Mouse (Mus musculus) hindbrain, embryonic 11.5 days (tissue): ENCODE results near the gene Ribc2. TPM values are rescaled to one million over a fixed set of nuclear protein-coding genes. Genes with fewer than 3 reads are reported as not detected.
A peak's percentile ranks its signal among the peaks of the same experiment; 100 is the strongest.

Experiments
- ATAC-seq: fragments of 200-750 bp; cut with Nextera tagmentation; 2 replicates; pipeline ENCODE4 v1.8.0; 2017; ENCODE audit warnings: mild to moderate bottlenecking, moderate TSS enrichment, moderate library complexity; ENCODE audit not compliant: low FRiP score
- DNase-seq: peaks from one replicate; pipeline ENCODE4 v3.0.0-alpha.2; 2015; ENCODE audit warnings: low spot score
- H3K27ac ChIP-seq: fragments of 300-500 bp; sonication (generic); 2 replicates; pipeline ENCODE4 v1.5.1; 2014; ENCODE audit warnings: mild to moderate bottlenecking, low read depth, low read length
- H3K27me3 ChIP-seq: fragments of 300-500 bp; sonication (generic); 2 replicates; pipeline ENCODE4 v1.6.1; 2014; ENCODE audit warnings: mild to moderate bottlenecking, low read length, moderate library complexity, mixed read lengths; ENCODE audit not compliant: control insufficient read depth, insufficient read depth
- H3K36me3 ChIP-seq: fragments of 300-500 bp; sonication (generic); 2 replicates; pipeline ENCODE4 v1.6.1; 2014; ENCODE audit warnings: mild to moderate bottlenecking, low read length, moderate library complexity, mixed read lengths; ENCODE audit not compliant: control insufficient read depth, insufficient read depth
- H3K4me1 ChIP-seq: fragments of 300-500 bp; sonication (generic); replicated peaks from 2 replicates; pipeline ENCODE4 v1.6.1; 2014; ENCODE audit warnings: low read length, mixed read lengths; ENCODE audit not compliant: control insufficient read depth, insufficient read depth
- H3K4me2 ChIP-seq: fragments of 300-500 bp; sonication (generic); replicated peaks from 2 replicates; pipeline ENCODE4 v1.6.1; 2014; ENCODE audit warnings: mild to moderate bottlenecking, low read depth, low read length
- H3K4me3 ChIP-seq: fragments of 300-500 bp; sonication (generic); 2 replicates; pipeline ENCODE4 v1.5.1; 2014; ENCODE audit warnings: low read depth, low read length
- H3K9ac ChIP-seq: fragments of 300-500 bp; sonication (generic); 2 replicates; pipeline ENCODE4 v1.6.1; 2014; ENCODE audit warnings: low read depth, low read length
- H3K9me3 ChIP-seq: fragments of 300-500 bp; sonication (generic); 2 replicates; pipeline ENCODE4 v1.6.1; 2016; ENCODE audit warnings: low read length; ENCODE audit not compliant: control insufficient read depth
- WGBS: fragments of 180-500 bp; shearing (Covaris S2); extraction: QIAGEN DNeasy Blood & Tissue Kit; methylation state at CpG from one replicate; pipeline ENCODE4 v1.1.7; 2014; 5-methylcytosine and 5-hydroxymethylcytosine counted together
- polyA plus RNA-seq: library from polyadenylated mRNA; unstranded; fragments of >200 nt; fragmentation: Nextera tagmentation; extraction: Ambion mirVana; gene quantifications from 2 replicates; pipeline ENCODE4 v1.2.1, GENCODE M21; 2014

The Ribc2 gene
- polyA plus RNA-seq, result 0.82 and 0.96 TPM in 2 replicates

DNA sequence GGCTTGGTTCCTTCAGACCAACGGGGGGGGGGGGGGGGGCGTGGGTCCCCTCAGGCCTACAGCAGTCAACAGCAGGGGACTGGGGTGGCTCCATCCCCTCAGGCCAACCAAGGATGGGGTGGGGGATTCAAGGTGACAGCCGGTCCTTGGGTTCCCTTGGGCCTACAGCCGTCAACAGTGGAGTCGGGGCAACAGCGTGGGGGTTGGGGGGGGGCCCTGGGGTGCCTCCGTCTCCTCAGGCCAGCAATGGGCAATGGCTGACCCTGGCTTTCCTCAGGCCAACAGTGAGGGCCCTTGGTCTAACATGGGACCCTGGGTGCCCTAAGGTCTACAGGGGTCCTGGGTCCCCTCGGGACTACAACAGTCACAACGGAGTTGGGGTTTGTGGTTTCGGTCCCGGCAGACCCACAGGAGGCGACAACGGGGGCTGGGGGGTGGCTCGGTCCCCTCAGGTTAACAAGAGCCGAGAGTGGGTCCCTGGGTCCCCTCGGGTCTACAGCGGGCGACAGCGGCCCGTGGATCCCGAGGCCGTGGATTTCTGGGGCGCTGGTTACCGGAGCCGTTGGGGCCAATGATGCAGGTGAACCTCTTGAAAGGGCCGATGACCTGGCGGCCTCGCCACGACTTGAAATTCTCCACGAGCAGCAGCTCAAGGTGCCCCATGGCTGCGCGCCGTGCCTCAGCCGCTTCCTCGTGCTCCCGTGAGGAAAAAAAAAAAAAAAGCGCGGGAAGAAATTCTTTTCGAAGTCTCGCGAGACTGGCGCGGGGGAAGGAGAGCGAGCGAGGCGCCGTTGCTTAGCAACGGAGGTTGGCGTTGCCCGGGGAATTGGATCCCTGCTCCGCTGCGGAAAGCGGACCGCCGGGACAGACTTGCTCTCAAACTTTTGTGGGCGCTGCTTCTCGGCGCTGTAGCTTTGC is at the start of gene Ribc2, which contains the start of gene Smc1b:
Gene Ribc2, plus strand, starts transcription at position 804 of the 918 bp plus-strand sequence.
Gene Smc1b, minus strand, starts transcription at position 690 of the 918 bp plus-strand sequence.
- Histone ChIP-seq H3K27ac (no peak within 1 kb of the TSS), H3K9ac (no peak within 1 kb of the TSS)

DNA sequence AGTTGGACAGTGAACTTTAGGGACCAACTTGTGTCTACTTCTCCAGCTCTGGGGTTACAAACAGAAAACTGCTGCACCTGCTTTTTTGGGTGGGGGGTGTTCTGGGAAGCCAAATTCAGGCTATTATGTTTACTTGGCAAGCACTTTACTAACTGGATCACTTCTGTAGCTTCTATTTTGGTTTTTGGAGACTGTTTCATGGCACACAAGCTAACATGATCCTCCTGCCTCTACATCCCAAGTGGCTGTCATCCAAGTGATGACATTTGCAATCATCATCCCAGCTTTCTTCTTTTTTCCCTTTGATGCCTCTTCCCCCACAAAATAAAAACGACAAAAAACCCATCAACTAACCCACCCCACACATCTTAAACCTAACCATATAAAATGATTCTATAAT is 46.2 kb upstream of the Ribc2 start:
- 56% methylated on average over 1 of the region's 1 CpGs for WGBS
- H3K9ac ChIP-seq, result no peak overlapping the region

More for the DNA sequence above, at the start of gene Ribc2, which contains the start of gene Smc1b:
- peak within 1 kb of the TSS; percentile 34 for H3K4me2 ChIP-seq
- no peaks in the 10 kb centered on the region for H3K4me1 ChIP-seq
- 33% methylated on average over 51 of the region's 58 CpGs for WGBS
- peak within 1 kb of the TSS; percentile 26 for H3K4me3 ChIP-seq
- no peaks in the 10 kb centered on the region for H3K27me3 ChIP-seq
- DNase-seq (peak; percentile 90), ATAC-seq (no peak)
- H3K36me3 ChIP-seq, result no peaks in the 10 kb centered on the region
- no peaks in the 10 kb centered on the region for H3K9me3 ChIP-seq

DNA sequence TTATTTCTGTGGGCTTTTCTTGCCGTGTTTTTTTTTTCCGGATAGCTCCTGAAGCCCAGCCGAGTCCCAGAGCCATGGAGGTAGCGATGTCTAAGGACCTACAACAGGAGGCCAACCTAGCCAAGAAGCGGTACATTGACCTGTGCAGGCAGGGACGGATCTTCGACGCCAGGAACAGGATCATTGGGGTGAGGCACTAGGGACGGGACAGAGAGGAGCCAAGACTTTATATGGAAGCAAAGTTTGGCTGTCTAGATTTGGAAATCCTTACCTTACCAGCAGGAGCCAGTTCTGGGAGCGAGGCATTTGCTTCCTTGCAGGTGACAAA is 279 bp downstream of the Ribc2 start:
- Histone ChIP-seq H3K9me3 (no peaks in the 10 kb centered on the region), H3K36me3 (no peaks in the 10 kb centered on the region), H3K27me3 (no peaks in the 10 kb centered on the region), H3K4me1 (no peaks in the 10 kb centered on the region), H3K4me2 (peak overlapping the region; percentile 34), H3K9ac (no peak overlapping the region), H3K4me3 (peak overlapping the region; percentile 26), H3K27ac (no peak overlapping the region)
- ATAC-seq, result no peak
- WGBS, result 21% methylated on average over 10 of the region's 10 CpGs
- DNase-seq, result no peak

More for the DNA sequence above, 46.2 kb upstream of the Ribc2 start:
- DNase-seq (no peak), ATAC-seq (no peak)
- no peak overlapping the region for H3K4me3 ChIP-seq
- H3K36me3 ChIP-seq, result no peaks in the 10 kb centered on the region
- H3K27me3 ChIP-seq, result no peaks in the 10 kb centered on the region
- no peak overlapping the region for H3K27ac ChIP-seq
- no peaks in the 10 kb centered on the region for H3K4me1 ChIP-seq
- H3K4me2 ChIP-seq, result no peak overlapping the region
- H3K9me3 ChIP-seq, result no peaks in the 10 kb centered on the region

DNA sequence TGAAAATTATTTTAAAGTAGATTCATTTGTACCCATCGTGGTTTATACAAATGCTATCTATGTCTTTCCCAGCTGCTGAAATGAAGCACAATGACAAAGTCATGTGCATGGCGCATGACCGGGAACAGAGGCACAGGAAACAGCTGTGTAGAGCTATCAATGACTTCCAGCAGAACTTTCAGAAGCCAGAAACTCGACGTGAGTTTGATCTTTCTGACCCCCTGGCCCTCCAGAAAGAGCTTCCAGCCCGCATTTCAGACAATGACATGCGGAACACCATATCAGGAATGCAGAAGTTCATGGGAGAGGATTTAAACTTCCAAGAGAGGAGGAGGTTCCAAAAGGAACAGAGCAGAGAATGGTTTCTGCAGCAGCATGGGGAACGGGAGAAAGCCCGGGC is 3.3 kb downstream of the Ribc2 start:
- Histone ChIP-seq H3K4me3 (no peak overlapping the region), H3K27me3 (no peaks in the 10 kb centered on the region)
- WGBS, result 44% methylated on average over 9 of the region's 9 CpGs

DNA sequence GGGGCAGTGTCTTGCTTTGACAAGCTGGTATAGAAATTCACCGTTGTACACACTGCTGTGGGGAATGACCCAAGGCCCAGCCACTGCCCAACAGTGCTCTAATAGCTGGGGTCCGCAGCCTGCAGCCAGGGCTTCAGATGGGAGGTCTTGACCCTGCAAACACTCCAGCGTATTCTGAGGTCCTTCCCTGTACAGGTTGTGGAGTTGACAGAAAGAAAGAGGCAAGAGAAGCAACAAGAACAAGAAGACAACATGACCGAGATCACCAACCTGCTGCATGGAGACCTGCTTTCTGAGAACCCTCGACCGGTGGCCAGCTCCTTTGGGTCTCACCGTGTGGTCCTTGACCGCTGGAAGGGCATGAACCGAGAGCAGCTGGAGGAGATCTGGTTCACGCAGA is 9.4 kb downstream of the Ribc2 start:
- Histone ChIP-seq H3K27ac (no peak overlapping the region), H3K9me3 (no peaks in the 10 kb centered on the region), H3K9ac (no peak overlapping the region), H3K4me2 (no peak overlapping the region), H3K4me3 (no peak overlapping the region), H3K4me1 (no peaks in the 10 kb centered on the region), H3K36me3 (no peaks in the 10 kb centered on the region), H3K27me3 (no peaks in the 10 kb centered on the region)
- DNase-seq, result no peak
- 88% methylated on average over 10 of the region's 10 CpGs for WGBS
- ATAC-seq, result no peak

More for the DNA sequence above, 3.3 kb downstream of the Ribc2 start:
- no peaks in the 10 kb centered on the region for H3K36me3 ChIP-seq
- ATAC-seq, result no peak
- no peak overlapping the region for H3K27ac ChIP-seq
- H3K4me2 ChIP-seq, result no peak overlapping the region
- H3K9ac ChIP-seq, result no peak overlapping the region
- DNase-seq, result no peak
- H3K4me1 ChIP-seq, result no peaks in the 10 kb centered on the region
- H3K9me3 ChIP-seq, result no peaks in the 10 kb centered on the region

DNA sequence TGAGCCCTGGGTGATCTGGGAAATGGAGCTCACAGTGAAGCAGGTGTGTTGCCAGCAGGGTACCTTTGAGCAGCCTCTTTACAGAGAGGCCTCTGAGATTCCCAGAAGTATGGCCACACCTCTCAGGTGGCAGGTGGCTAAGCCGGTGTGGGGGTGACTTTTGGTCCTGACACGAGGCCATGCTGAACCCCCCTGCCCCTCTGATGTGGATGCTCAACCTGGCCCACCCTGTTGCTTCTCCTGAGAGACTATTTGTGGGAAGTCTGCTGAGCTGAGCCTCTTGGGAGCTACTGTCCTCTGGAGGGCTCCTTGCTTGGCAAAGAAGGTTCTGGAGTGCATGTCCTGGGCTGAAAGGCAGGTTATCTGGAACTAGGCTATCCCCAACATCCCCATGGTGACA is 10.6 kb downstream of the Ribc2 start:
- WGBS, result 71% methylated on average over 2 of the region's 2 CpGs
- ATAC-seq, result no peak
- Histone ChIP-seq H3K9ac (no peak overlapping the region), H3K4me2 (no peak overlapping the region), H3K4me3 (no peak overlapping the region), H3K9me3 (no peaks in the 10 kb centered on the region), H3K27me3 (no peaks in the 10 kb centered on the region), H3K27ac (no peak overlapping the region), H3K4me1 (no peaks in the 10 kb centered on the region), H3K36me3 (no peaks in the 10 kb centered on the region)
- no peak for DNase-seq

DNA sequence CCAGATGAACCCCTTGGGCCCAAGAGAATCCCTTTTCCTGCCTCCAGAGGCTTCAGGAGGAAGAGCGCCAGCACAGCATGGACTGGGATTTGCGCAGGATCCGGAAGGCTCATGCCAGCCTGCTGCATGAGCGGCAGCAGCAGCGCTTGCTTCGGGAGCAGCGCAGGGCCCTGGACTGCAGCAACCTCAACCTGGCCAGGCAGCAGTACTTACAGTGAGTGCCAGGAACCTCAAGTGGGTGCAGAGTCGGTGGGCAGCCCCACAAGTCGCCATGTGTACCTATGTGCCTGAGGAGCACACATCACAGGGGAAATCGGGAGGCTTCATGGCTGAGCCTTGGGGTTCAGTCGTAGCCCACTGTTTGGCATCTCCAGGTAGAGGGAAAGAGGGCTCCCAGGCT is 11.3 kb downstream of the Ribc2 start:
- Histone ChIP-seq H3K4me3 (no peak overlapping the region), H3K27ac (no peak overlapping the region), H3K4me1 (no peaks in the 10 kb centered on the region), H3K9ac (no peak overlapping the region), H3K27me3 (no peaks in the 10 kb centered on the region), H3K9me3 (no peaks in the 10 kb centered on the region), H3K4me2 (no peak overlapping the region), H3K36me3 (no peaks in the 10 kb centered on the region)
- whole genome bisulfite sequencing, result 86% methylated on average over 11 of the region's 11 CpGs
- no peak for ATAC-seq
- no peak for DNase-seq

DNA sequence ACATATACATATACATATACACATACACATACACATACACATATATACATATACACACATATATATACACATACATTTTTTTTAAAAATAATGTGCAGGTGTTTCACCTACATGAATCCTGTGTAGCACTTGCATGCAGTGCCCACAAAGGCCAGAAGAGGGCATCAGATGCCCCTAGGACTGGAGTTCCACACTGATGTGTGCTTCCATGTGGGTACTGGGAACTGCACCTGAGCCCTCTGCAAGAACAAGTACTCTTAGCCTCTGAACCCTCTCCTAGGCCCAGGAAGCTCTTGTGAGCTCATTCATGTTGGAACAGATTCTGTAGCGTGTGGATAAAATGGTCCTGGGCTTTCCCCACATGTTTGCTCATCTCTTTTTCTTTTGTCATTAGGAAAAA is 11.9 kb downstream of the Ribc2 start:
- H3K4me2 ChIP-seq, result no peak overlapping the region
- ATAC-seq, result no peak
- H3K9ac ChIP-seq, result no peak overlapping the region
- 96% methylated on average over 1 of the region's 1 CpGs for WGBS
- DNase-seq, result no peak
- H3K36me3 ChIP-seq, result no peaks in the 10 kb centered on the region
- H3K4me3 ChIP-seq, result no peak overlapping the region
- H3K27ac ChIP-seq, result no peak overlapping the region
- H3K9me3 ChIP-seq, result no peaks in the 10 kb centered on the region
- H3K4me1 ChIP-seq, result no peaks in the 10 kb centered on the region
- H3K27me3 ChIP-seq, result no peaks in the 10 kb centered on the region

DNA sequence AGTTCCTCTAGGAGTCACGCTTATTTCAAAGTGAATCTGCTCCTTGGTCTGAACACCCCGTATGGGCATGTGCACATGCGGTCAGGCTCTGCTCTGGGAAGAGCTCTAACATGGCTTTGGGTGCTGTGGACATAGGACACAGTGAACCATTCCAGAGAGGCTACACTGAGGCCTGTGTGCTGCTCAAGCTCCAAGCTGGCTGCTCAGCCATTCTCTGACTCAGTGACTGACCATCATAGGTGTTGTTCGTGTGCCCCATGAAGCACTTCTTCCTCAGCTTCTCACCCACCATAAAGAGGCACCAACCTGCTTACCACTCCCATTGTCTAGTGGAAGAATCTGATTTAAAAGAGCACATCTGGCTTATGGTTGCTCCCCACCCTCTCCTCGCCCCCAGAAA is 12.4 kb downstream of the Ribc2 start:
- H3K9me3 ChIP-seq, result no peaks in the 10 kb centered on the region

More for the DNA sequence above, 12.4 kb downstream of the Ribc2 start:
- Histone ChIP-seq H3K9ac (no peak overlapping the region), H3K27me3 (no peaks in the 10 kb centered on the region), H3K36me3 (no peaks in the 10 kb centered on the region), H3K4me2 (no peak overlapping the region), H3K4me3 (no peak overlapping the region), H3K4me1 (no peaks in the 10 kb centered on the region), H3K27ac (no peak overlapping the region)
- ATAC-seq (no peak), DNase-seq (no peak)
- 92% methylated on average over 5 of the region's 5 CpGs for WGBS
